Mouse (Mus musculus) induced T-regulatory cell, adult 2 months (primary cell): Measurements from ENCODE around the gene Trim33.

Experiments used
- DNase-seq: peaks from one replicate; pipeline ENCODE4 v3.0.0-alpha.2; 2012; ENCODE audit warnings: low read depth

Trim33 gene

DNA sequence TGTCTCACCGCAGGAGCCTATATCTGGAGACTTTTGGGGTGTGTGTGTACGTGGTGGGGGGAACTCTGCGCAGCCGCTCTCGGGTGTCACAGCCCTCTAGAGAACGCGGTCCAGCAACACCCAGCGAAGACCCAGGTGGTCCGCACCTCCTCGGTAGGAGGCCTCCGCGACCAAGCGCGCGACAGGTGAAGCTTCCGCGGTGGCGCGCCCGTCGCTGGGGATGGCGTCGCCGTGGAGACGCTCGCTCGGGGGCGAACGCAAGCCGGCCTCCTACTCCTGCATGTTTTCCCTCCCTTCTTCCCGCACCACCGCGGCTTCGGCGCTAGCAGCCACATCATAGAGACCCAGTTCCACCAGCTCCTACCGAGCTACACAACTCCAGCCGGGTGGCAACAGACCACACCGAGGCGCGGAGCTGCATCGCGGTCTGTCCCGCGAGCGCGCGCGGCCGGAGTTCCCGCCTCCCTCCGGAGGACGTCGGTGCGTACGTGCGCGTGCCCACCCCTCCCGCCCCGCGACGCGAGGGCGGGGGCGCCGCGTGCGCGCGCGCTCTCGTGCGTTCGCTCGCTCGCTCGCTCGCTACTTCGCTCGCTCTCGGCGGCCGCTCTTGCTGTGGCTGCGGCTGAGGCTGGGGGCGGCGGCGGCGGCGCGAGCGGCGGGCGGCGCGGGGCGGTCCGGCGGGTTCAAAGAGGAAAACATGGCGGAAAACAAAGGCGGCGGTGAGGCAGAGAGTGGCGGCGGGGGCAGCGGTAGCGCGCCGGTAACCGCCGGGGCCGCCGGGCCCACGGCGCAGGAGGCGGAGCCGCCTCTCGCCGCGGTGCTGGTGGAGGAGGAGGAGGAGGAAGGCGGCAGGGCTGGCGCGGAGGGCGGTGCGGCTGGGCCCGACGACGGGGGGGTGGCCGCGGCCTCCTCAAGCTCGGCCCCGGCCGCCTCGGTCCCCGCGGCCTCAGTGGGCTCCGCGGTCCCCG, at the start of gene Trim33:
Gene Trim33, plus strand, starts transcription at position 112 of the 968 bp plus-strand sequence.
- peak; percentile 95 for DNase-seq

DNA sequence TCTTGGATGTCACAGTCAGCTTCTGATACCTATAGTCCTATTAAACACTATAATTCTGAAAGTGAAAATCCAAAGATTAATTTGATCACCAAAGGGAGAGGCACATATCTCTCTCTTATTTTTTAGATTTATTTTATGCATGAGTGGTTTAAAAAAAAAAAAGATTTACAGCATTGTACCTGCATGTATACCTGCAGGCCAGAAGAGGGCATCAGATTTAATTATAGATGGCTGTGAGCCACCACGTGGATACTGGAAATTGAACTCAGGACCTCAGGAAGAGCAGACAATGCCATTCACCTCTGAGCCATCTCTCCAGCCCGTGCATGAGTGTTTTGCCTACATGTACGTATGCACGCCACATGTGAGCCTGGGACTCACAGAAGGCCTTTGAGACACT, 46.7 kb upstream of the Trim33 start:
- no peak for DNase-seq

DNA sequence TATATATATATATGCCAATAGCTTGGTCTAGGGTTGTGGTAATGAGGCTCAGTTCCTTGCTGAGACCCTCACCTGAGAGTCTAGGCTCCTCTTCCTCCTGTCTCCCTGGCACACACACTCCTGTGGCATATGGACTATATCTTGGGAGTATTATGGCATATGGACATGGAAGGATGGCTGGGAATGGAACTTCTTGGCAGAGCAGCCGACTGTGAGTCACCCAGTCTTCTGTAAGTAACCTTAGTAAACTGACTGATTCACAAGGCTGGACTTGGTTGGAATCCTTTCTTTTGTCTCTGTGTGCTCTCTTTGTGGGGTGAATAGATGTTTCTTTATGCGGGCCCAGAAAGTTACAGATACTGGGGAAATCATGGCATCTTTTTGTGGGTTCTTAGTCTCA, 37.6 kb upstream of the Trim33 start:
- no peak for DNase-seq

DNA sequence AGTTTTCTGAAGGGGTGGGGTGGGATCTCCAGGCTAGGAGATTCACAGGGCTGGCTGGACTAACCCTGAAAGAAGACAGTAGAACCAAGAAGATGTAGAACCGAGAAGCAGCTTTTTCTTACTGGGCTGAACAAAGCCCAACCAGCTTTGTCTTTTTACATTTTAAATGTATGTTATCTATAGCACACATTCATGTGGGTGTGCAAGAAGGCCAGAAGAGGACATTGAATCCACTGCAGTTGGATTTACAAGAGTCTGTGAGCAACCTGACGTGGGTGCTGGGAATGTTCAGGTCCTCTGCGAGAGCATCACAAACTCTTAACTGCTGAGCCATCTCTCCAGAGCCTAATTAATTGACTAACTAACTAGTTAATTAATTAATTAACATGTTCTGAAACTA, 36.9 kb upstream of the Trim33 start:
- no peak for DNase-seq

DNA sequence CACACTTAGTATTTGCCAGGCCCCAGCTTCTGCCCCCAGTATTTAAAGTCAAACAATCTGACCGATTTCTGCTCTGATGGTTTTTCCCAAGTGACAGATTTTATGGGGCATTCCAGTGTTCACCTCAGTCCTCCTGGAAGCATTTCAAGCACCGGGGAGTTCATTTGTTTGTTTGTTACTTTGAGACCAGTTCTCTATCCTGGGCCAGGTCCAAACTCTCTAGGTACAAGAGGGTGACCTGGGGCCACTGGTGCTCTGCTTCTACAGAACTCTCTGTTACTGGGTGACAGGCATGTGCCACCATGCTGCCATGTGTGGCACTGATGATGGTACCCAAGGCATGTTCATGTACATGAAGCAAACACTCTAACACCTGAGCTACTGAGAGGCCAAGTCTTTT, 35.6 kb upstream of the Trim33 start:
- DNase-seq: no peak

DNA sequence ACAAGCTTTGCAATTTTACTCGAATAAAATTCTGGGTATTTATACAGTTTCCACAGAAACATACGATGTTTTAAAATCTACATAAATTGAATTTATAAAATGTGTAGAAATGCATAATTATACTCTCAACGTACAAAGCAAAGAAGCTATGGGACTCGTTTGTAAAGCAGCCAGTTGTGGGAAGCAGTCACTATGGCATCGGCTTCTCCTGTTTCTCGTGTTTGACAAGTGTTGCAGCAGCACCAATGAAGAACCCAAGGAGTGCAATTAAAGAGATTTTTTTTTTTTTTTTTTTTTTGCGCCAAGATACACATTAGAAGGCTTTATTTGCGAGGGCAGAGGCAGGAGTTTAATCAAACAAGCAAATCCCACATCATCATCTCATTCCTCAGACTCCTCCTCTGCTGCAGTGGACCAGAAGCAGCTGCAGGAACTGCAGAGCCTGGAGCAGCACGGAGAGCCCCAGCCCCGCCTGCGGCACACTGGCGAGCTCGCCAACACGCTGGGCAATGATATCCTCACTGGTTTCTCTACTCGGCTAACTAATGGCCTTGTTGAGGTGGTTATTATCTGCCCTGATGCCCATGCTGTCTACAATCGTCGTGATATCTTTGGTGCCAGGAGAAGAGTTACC, 32.3 kb upstream of the Trim33 start:
- no peak for DNase-seq

DNA sequence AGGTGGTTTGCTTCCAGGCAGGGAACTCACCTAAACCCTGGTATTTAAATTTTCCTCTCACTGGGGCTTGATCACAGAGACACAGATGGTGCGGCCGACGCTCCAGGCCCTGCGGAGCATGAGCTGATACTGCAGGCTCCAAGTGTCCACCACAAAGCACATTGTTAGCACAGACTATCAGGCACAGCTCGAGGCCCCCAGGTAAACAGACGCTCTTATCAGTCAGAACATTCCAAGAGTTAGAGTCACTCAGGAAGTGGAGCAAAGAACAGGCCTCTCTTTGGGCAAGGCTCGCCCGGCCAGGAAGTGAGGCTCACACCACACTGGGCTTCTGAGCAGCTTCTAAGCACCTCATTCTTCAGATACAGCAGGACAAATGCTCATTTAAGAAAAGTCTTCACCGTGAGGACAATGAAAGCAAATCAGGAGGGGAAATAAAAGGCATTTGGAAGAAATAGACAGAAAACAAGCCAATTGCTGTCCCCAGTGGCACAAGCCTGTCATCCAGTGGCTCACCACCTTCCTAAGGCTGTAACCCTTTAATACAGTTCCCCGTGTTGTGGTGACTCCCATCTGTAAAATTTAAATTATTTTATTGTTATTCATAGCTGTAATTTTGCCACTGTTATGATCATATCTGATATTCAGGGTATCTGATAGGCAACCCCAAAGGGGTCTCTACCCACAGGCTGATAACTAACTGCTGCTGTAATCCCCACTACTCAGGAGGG, 22.8 kb upstream of the Trim33 start:
- DNase-seq: no peak

DNA sequence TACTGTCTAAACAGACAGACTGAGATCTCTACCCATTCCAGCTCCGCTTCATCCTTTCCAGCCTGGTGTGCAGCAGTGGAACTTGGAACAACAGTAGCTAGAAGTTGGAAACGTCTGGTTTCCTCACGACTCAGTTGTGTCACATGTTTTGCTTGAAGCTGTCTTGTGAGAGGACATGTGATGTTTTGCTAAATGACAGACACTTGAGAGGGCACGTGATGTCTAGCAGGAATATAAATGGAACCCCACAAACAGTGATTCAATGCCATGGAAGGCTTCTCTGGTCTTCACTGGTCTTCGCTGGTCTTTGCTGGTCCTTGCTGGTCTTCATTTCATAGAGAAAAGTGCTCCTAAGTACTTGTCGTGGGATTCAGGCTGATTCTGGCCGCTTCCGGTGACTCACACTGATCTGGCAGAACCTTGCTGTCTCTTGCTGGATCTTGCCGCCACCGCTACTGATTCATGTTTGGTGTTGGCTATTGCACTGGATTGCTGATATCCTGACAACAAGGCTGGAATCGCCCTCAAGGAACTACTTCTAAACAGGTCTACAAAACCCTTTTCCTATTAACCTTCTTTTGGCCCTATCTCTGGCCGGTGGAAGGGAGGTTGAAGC, 16.2 kb upstream of the Trim33 start:
- no peak for DNase-seq

DNA sequence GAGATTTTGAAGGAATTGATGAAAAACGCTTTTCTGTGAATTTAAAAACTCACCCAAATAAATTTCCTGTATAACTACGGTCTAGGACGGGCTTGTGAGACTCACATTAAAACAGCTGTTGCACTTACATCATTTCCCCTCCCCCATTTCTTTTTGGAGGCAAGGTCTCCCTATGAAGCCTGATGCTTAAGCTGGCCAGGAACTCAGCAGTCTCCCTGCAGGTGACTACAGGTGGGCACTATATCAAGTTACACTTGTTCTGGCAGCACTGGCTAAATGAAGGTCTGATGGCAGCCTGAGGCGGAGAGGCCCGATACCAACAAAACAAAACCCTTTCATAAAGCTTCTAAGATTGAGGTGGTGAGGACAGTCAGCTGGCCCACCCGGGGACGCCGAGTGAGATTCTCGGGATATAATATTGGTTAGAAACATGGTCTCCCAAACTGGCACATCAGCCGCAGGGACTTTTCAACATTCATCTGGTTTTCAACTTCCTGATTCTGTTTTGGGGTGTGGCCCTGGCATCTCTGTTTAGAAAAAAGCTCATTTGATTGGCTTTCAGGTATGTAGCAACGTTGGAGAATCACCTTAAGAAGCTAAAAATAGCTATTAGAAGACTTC, 422 bp upstream of the Trim33 start:
- DNase-seq: peak; percentile 87

DNA sequence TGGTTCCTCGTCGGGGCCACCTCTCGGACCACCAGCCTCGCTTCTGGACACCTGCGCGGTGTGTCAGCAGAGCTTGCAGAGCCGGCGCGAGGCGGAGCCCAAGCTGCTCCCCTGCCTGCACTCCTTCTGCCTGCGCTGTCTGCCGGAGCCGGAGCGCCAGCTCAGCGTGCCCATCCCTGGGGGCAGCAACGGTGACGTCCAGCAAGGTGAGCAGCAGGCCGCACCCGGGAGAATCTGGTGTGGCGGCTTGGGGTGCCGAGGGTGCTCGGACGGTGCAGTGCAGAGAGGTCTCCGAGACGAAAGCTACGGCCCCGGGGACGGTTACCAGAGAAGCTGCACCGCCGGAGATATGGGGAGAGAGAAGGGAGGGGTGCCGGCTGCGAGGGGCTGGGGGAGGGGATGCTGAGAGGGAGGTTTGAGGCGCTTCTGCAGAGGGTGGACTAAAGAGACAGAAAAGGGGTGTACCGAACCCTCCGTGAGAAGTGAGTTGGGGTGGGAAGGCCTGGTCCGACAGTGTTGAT, 1.2 kb downstream of the Trim33 start:
- DNase-seq: peak; percentile 63

DNA sequence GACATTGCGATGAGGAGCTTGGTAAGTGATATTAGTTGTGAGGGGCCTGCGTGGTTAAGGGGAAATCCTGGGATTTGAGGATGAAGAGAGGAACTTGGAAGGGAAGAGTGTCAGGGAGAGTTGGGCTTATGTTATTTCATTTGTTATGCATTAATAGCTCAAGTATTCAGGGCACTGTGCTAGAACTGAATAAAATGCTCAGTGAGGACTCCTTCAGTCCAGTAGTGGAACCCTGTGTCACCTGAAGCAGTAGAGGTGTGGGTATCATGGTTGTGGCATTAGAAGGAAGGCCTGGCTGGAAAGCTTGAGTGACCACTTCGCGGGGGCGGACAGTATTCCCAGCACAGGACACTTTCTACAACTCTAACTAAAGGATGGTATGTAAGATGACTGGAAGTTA, 1.8 kb downstream of the Trim33 start:
- DNase-seq: no peak

DNA sequence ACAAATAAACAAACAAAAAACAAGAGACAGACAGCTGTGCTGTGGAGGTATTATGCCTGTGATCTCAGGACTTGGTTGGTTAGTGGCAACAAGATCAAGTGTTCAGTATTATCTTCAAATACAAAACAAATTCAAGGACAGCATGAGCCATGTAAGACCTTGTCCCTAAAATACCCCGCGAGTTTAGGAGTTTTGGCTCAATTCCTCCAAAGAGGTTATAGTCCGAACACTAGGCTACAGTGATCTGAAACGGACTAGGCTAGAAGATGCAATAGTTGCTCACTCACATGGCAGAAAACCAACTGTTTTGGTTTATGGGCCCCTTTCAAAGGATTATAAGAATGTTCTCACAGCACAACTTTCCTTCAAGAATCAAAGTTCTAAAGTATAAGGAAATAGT, 9.7 kb downstream of the Trim33 start:
- no peak for DNase-seq

DNA sequence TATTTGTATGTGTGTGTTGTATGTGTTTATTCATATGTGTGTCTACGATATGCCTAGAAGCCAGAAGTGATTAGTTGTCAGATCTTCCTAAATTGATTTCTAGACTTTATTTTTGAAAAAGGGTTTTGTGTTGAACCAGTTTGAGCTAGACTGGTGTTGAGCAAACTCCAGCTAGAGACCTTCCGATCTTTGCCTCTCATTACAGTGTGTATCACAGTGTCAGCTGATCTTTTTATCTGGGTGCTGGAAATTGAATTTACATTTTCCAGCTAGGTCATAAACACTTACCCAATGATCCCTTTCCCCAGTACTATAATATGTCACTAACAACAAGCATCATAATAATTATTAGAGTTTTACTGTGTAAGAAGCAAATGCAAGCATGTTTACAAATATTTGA, 12.0 kb downstream of the Trim33 start:
- DNase-seq: no peak

DNA sequence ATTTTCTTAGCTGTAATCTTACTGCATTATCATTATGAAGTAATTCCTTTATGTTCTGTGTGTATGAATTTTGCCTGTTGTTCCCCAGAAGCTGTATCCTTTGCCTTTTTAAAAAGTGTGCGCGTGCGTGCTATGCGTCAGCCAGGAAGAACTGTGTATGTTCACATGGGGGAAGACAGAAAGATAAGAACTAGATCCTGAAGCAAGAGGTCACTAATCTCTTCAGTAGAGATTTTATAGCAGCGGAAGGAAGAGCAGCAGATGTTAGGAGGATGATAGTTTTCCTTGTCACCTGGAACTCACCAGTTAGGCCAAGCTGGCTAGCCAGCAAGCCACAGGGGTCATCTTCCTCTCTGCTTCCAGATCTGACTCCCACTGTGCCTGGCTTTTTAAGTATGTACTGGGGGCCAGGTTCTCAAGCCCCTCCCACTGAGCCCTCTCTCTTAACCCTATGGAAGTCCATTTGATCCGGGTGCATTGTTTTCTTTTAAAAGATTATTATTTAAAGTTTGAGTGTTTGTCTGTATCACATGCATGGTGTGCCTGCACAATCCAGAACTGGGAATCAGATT, 26.4 kb downstream of the Trim33 start:
- no peak for DNase-seq

DNA sequence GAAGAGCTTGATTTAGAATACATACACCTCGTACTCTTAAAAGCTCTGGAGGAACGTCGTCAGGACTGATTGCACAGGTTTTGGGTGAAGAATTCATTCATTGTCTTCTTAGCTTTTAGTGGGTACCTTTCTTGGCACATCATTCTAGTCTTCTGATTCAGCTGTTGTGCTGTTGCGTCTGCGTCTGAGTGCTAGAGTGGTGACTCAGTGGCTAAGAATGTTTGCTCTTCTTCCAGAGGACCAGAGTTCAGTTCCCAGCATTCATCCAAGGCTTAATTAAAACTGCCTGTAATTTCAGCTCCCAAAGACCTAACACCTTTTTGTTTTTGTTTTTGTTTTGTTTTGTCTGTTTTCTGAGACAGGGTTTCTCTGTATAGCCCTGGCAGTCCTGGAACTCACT, 30.2 kb downstream of the Trim33 start:
- DNase-seq: no peak

DNA sequence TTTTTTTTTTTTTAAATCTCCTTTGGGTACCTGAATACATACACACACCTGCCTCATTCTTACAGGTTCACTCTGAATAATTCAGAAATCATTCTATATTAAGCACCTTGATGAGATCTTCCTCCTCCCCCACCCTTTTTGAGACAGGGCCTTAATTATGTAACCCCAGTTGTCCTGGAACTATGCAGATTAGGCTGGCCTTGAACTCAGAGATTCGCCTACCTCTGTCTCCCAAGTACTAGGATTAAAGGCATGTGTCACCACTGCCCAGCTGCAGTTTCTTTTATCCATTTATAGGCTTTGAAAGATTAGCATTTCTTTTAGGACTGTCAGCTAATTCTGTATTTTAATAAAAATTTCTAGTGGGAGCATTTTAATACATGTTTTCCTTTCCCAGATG, 30.7 kb downstream of the Trim33 start:
- DNase-seq: no peak

DNA sequence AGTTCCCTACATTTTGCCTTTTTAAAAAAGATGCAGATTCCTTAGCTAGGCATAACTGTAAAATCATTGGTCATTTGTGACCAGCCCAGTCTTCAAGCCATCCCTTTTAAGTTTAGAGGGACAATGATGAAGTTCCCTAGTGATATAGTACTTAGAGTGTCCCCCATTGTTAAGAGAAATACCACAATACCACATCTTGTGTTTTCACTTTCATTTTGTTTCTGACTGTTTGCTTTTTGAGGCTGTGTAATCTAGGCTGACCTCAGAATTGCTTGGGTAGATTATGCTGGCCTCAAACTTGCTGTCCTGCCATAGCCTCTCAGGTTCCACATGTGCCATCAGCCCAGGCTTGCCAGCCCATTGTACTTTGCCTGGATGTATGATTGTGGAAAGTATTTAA, 35.2 kb downstream of the Trim33 start:
- DNase-seq: peak; percentile 45

DNA sequence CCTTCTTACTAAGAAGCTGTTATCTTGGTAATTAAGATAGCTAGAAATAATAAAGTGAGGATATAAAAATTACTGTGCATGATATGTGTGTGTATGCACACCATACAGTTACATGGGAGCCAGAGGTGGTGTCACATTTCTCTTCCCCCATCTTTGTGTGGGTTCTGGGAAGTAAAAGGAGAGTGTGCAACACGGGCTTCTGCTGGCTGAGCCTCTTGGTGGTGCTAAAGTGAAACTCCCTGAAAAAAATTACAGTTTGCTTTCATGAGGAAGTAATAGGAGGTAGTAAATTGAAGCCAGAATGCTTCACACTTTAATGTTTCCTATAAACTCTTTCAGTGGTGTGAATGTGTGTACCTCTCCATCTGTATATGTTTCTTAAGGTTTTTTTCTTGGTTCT, 56.3 kb downstream of the Trim33 start:
- no peak for DNase-seq

DNA sequence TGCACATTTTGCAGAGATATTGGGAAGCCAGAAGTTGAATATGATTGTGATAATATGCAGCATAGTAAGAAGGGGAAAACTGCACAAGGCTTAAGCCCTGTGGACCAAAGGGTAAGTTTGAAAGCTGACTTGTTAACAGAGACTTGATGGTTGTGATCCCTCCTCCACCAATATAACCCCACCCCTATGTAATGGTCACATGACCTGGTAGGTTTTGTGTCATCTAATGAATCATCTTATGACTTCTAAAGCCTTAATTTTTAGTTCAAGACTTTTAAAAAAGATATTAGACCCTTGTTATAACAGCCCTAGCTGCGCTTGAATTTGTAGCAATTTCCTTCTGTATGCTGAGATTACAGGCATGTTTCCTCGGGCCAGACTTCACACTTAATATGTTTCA, 67.6 kb downstream of the Trim33 start:
- no peak for DNase-seq

DNA sequence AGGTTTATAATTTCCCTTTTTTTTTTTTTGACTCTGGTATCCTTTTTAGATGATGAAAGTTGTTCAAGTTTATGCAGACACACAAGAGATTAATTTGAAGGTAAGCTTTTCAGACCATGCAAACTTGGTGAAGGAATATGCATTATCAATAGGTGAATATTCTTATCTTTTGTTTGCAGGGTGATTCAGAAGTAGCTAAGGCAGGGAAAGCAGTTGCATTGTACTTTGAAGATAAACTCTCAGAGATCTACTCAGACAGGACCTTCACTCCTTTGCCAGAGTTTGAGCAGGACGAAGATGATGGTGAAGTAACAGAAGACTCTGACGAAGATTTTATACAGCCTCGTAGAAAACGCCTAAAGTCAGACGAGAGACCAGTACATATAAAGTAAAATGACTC, 74.4 kb downstream of the Trim33 start:
- no peak for DNase-seq

DNA sequence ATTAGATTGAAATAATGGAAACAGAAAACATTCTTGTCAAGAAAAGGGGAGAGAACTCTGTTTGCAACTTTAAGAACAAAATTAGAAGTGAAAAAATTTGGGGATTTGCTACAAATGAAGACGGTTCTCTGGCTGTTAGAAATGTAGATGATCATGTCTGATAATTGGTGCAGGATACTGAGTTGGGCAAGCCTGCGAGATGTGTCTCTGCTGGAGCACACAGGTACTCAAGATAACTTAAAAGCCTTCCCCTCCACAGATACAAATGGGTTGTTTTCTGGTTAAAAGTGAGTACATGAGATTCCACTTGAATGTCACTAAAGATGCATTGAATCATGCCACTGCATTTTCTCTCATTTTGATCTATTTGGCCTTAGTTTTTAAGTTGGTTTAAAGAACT, 74.9 kb downstream of the Trim33 start:
- no peak for DNase-seq
